Mouse (Mus musculus) thymus, adult 2 months (tissue): ENCODE measurements around the gene Eps8.

Experiments
- CTCF ChIP-seq: fragments of 200-500 bp; IDR thresholded peaks from 2 replicates; pipeline ENCODE4 v1.5.1; 2012; ENCODE audit warnings: mild to moderate bottlenecking, control low read depth, low read length, moderate library complexity, borderline replicate concordance; ENCODE audit not compliant: control insufficient read depth, poor library complexity, insufficient read depth; ENCODE audit errors: extremely low read depth
- POLR2A ChIP-seq: fragments of 200-500 bp; IDR thresholded peaks from 2 replicates; pipeline ENCODE4 v1.6.1; 2012; ENCODE audit warnings: mild to moderate bottlenecking, low read length, control low read depth, moderate library complexity; ENCODE audit not compliant: control insufficient read depth, poor library complexity, insufficient read depth; ENCODE audit errors: extremely low read depth

DNA sequence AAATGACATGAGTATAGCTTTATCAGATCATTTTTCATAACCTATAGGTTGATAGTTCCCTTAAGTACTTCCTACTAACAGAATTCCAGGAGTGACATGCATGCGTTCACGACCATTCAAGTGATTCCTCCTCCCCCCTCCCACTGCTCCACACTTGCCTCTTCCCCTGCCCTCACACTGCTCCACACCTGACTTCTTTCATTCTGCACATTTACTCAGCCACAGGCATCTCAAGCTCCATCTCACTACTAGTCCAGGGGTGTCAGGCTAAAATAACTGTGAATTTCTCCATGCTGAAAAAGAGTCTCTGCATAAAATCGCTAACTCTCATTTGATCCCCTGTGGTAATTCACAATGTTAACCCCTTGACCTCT is 65.4 kb downstream of the Eps8 start:
- TF ChIP-seq POLR2A (no peak), CTCF (no peak)
